Mouse (Mus musculus) heart, postnatal 0 days (tissue): ENCODE results near the gene Bckdha. TPM values are rescaled to one million over a fixed set of nuclear protein-coding genes. Genes with fewer than 3 reads are reported as not detected.

Source experiments
- ATAC-seq: fragments of 200-750 bp; cut with Nextera tagmentation; 2 replicates; pipeline ENCODE4 v1.8.0; 2017; ENCODE audit warnings: low read depth, moderate number of reproducible peaks, moderate library complexity; ENCODE audit not compliant: insufficient read depth
- DNase-seq: peaks from one replicate; pipeline ENCODE4 v3.0.0-alpha.2; 2016; ENCODE audit warnings: low spot score
- H3K27ac ChIP-seq: fragments of 300-500 bp; sonication (generic); 2 replicates; pipeline ENCODE4 v1.5.1; 2014; ENCODE audit warnings: low read depth, mild to moderate bottlenecking
- H3K27me3 ChIP-seq: fragments of 300-500 bp; sonication (generic); 2 replicates; pipeline ENCODE4 v1.6.1; 2014; ENCODE audit warnings: low read length, mixed read lengths; ENCODE audit not compliant: control insufficient read depth, insufficient read depth
- H3K36me3 ChIP-seq: fragments of 300-500 bp; sonication (generic); replicated peaks from 2 replicates; pipeline ENCODE4 v1.6.1; 2014; ENCODE audit warnings: low read length, mixed read lengths; ENCODE audit not compliant: control insufficient read depth, insufficient read depth
- H3K4me1 ChIP-seq: fragments of 300-500 bp; sonication (generic); 2 replicates; pipeline ENCODE4 v1.6.1; 2014; ENCODE audit warnings: antibody characterized with exemption; ENCODE audit not compliant: control insufficient read depth, insufficient read depth
- H3K4me2 ChIP-seq: fragments of 300-500 bp; sonication (generic); 2 replicates; pipeline ENCODE4 v1.6.1; 2014; ENCODE audit warnings: low read depth, mild to moderate bottlenecking, low read length, moderate library complexity
- H3K4me3 ChIP-seq: fragments of 300-500 bp; sonication (generic); 2 replicates; pipeline ENCODE4 v1.5.1; 2014; ENCODE audit warnings: low read depth, low read length
- H3K9ac ChIP-seq: fragments of 300-500 bp; sonication (generic); replicated peaks from 2 replicates; pipeline ENCODE4 v1.6.1; 2014; ENCODE audit warnings: low read depth, low read length, mixed read lengths
- H3K9me3 ChIP-seq: fragments of 300-500 bp; sonication (generic); replicated peaks from 2 replicates; pipeline ENCODE4 v1.6.1; 2016; ENCODE audit warnings: low read length; ENCODE audit not compliant: control insufficient read depth
- CTCF ChIP-seq: IDR thresholded peaks from 2 replicates; pipeline ENCODE4 v1.5.1; 2016; ENCODE audit warnings: antibody characterized with exemption, control low read depth, low read depth
- EP300 ChIP-seq: IDR thresholded peaks from 2 replicates; pipeline ENCODE4 v1.6.1; 2016; ENCODE audit warnings: antibody characterized with exemption, low read depth
- WGBS: fragments of 180-500 bp; shearing (Covaris S2); extraction: QIAGEN DNeasy Blood & Tissue Kit; methylation state at CpG from one replicate; pipeline ENCODE4 v1.1.7; 2014; 5-methylcytosine and 5-hydroxymethylcytosine counted together
- polyA plus RNA-seq: library from polyadenylated mRNA; unstranded; fragments of >200 nt; fragmentation: Nextera tagmentation; extraction: Ambion mirVana; gene quantifications from 2 replicates; pipeline ENCODE4 v1.2.1, GENCODE M21; 2015
- total RNA-seq: library from RNA; depleted of rRNA; stranded (reverse); fragments of >200 nt; gene quantifications from 2 replicates; pipeline ENCODE4 v1.2.3, GENCODE M21; 2014; ENCODE audit warnings: low replicate concordance

Bckdha gene
- total and polyA plus RNA-seq, 2 experiments from 2014 or later: 89.5 to 154 TPM

- H3K4me3 ChIP-seq: no peak overlapping the region
- no peaks in the 10 kb centered on the region for H3K9me3 ChIP-seq
- H3K4me2 ChIP-seq: no peak overlapping the region
- no peak overlapping the region for H3K27ac ChIP-seq
- no peak overlapping the region for H3K9ac ChIP-seq
- WGBS: 92% methylated on average over 11 of the region's 11 CpGs
- H3K36me3 ChIP-seq: peaks cover 44% of the 10 kb centered on the region
- DNase-seq (no peak), ATAC-seq (no peak)
- peaks cover 8% of the 10 kb centered on the region for H3K4me1 ChIP-seq
- H3K27me3 ChIP-seq: no peaks in the 10 kb centered on the region
- TF ChIP-seq CTCF: no peak
- no peak for TF ChIP-seq EP300
Measured at GRCm38 (mm10) chr7:25620751-25621150, 38.0 kb downstream of the Bckdha start.

- H3K4me3 ChIP-seq: peak overlapping the region; percentile 64; the same call in 1 of the 2 replicates
- H3K9ac ChIP-seq: no peak overlapping the region
- WGBS: 95% methylated on average over 5 of the region's 5 CpGs
- no peaks in the 10 kb centered on the region for H3K27me3 ChIP-seq
- no peak for TF ChIP-seq CTCF
- no peak for TF ChIP-seq EP300
- peaks cover 8% of the 10 kb centered on the region for H3K4me1 ChIP-seq
- DNase-seq (no peak), ATAC-seq (no peak)
- no peak overlapping the region for H3K27ac ChIP-seq
- H3K9me3 ChIP-seq: no peaks in the 10 kb centered on the region
- peaks cover 40% of the 10 kb centered on the region for H3K36me3 ChIP-seq
- H3K4me2 ChIP-seq: peak overlapping the region; percentile 65
Measured at GRCm38 (mm10) chr7:25620101-25620500, 38.7 kb downstream of the Bckdha start.

- H3K27ac ChIP-seq: peak overlapping the region; percentile 51
- no peaks in the 10 kb centered on the region for H3K27me3 ChIP-seq
- peaks cover 35% of the 10 kb centered on the region for H3K36me3 ChIP-seq
- WGBS: 16% methylated on average over 5 of the region's 5 CpGs
- no peak for ATAC-seq
- no peak for TF ChIP-seq EP300
- TF ChIP-seq CTCF: no peak
- H3K9ac ChIP-seq: peak overlapping the region; percentile 40
- peak overlapping the region; percentile 65 for H3K4me2 ChIP-seq
- peak overlapping the region; percentile 64 for H3K4me3 ChIP-seq
- H3K4me1 ChIP-seq: peaks cover 8% of the 10 kb centered on the region
- no peaks in the 10 kb centered on the region for H3K9me3 ChIP-seq
- no peak for DNase-seq
Measured at GRCm38 (mm10) chr7:25619722-25619991, 39.1 kb downstream of the Bckdha start.

GRCm38 (mm10) chr7:25618865-25619721 lies 39.7 kb downstream of the Bckdha start, which contains the start of gene Dmac2:
Gene Dmac2 (plus strand): TSS chr7:25619414.
- H3K27ac ChIP-seq: peak within 1 kb of the TSS; percentile 51
- peak within 1 kb of the TSS; percentile 65 for H3K4me2 ChIP-seq
- H3K36me3 ChIP-seq: peaks cover 30% of the 10 kb centered on the region
- H3K4me1 ChIP-seq: peaks cover 8% of the 10 kb centered on the region
- H3K27me3 ChIP-seq: no peaks in the 10 kb centered on the region
- DNase-seq: peak; percentile 94
- peak within 1 kb of the TSS; percentile 64 for H3K4me3 ChIP-seq
- no peak for TF ChIP-seq EP300
- peak; percentile 94 for ATAC-seq
- peak within 1 kb of the TSS; percentile 40 for H3K9ac ChIP-seq
- no peaks in the 10 kb centered on the region for H3K9me3 ChIP-seq
- 1% methylated on average over 53 of the region's 53 CpGs for WGBS

- no peak overlapping the region for H3K27ac ChIP-seq
- TF ChIP-seq EP300 (no peak), CTCF (no peak)
- H3K4me1 ChIP-seq: peaks cover 8% of the 10 kb centered on the region
- peaks cover 15% of the 10 kb centered on the region; the same call in 1 of the 2 replicates for H3K36me3 ChIP-seq
- no peaks in the 10 kb centered on the region for H3K27me3 ChIP-seq
- DNase-seq: no peak
- no peaks in the 10 kb centered on the region for H3K9me3 ChIP-seq
- ATAC-seq: no peak
- no peak overlapping the region for H3K4me3 ChIP-seq
- no peak overlapping the region for H3K4me2 ChIP-seq
- no peak overlapping the region for H3K9ac ChIP-seq
- WGBS: 72% methylated on average over 10 of the region's 10 CpGs
Measured at GRCm38 (mm10) chr7:25617376-25618160, 41.2 kb downstream of the Bckdha start.
